Mouse (Mus musculus) yolk sac, embryonic 10.5 days (tissue): ENCODE measurements around the gene Grm1.

Experiments used
- DNase-seq: peaks from one replicate; pipeline ENCODE4 v3.0.0-alpha.2; 2017; ENCODE audit warnings: low spot score

Grm1 gene

DNA sequence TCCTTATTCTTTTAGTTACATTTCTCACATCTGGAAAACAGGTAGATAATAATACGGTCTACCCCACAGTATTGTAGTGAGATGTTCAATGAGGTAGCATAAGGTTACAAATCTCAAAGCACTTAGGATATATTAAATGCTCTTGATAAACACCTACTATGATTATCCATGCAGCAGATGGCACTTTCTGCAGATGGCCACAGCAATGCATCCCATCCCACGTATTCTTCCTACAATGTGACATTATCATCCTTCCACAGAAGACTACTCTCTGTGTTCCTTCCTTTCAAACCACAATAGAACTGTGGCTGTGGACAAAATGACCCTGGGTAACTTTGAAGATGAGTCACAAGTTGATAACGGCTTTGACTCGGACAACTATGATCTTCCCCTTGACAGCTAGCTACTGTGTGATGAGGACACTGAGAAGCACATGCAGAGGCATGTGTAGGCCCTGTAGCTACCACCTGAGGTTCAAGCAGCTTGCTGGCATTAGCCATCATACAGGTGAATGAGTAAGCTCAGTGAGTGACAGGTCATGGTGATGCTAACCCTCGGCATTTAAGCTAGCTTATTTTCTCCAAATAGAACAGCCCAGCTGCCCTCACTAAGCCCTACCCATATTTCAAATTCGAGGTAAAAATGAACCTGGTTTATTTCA is 117.5 kb downstream of the Grm1 start:
- DNase-seq: no peak

DNA sequence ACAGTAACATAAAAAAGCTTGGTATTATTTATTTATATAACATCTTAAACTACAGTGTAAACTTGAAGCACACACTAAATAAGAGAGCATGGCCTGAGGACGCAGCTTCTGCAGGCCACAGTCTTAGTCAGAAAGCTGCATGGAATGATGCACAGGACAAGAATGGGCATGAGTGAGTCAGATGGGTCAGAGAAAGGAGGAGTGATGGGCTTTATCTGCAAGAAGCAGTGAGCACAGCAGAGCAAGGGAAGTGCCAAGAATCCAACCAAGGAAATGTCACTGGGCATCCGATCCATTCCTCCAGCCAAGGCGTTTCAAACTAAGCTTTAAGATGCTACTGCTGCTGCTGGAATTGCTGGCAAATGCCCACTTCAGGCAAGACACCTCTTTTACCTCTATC is 131.6 kb downstream of the Grm1 start:
- no peak for DNase-seq

DNA sequence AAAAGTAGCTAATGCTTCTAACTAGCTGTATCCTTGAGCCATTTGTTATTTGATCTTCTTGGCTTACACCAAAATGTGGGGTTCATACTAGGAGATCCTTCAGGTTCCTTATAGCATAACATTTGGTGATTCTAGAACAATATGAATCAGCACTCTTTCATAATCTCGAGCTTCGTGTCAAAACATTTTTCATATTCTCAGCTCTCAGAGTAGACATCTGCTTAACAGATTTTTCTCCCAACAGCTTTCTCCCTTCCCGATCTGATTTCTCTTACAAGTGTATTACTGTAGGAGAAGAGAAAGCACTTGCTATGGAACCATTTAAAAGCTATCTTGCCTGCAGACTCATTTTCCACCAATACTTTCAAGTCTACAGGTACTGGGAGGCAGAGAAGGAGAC is 133.0 kb downstream of the Grm1 start:
- DNase-seq: no peak

GRCm38 (mm10) chr10:10947531-10947930 is 134.6 kb downstream of the Grm1 start:
- no peak for DNase-seq

DNA sequence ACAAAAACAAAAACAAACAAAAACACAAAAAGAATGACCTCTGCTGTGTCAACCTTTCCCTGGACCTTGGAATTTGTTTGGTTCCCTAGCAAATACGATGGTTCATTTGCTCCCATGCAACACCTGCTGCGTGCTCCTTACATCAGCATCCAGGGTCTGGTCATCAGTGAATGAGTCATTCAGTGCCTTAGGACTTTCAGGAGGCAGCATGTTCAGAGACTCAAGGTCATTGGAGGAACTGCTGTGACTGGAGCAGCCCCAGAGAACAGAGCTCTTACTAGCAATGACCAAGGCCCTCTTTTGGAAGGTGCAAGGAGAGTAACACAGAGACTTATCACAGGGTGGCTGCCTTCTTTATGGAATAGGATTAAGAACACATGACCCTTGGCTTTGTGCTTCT is 138.2 kb downstream of the Grm1 start:
- DNase-seq: no peak

DNA sequence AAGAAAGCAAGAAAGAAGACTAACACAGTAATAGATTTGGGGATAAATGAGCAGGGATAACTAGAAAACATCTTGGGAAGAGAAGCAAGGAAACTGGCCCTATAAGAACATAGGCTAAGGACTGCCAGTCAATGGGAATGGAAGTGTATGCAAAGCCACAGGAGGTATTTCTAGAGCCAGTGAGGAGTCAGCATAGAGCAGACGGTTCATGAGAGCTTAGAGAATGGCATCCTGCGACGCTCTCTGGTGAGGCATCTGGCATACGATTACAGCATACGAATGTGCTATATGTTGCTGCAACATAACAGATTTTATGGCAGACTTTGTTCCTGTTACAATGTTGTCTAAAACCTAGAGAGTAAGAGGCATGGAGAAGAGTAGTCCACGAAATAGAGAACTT is 139.9 kb downstream of the Grm1 start:
- no peak for DNase-seq

DNA sequence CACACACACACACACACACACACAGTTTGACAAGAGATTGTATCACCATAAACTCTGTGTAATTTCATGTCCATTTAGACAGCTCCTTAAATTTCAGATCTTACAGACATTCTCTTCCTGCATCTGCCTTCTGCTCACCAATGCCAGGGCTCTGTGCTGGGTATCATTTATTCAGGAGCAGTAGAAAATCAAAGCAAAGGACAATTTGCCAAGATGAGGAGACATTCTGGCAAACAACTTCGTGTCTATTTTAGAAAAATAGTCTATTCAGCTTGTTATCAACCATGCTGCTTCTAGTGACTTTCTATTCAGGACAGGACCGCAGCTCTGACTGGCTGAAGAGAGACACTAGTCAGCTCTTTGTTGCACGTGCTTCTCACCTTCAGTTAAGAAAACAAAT is 146.3 kb downstream of the Grm1 start:
- DNase-seq: no peak

DNA sequence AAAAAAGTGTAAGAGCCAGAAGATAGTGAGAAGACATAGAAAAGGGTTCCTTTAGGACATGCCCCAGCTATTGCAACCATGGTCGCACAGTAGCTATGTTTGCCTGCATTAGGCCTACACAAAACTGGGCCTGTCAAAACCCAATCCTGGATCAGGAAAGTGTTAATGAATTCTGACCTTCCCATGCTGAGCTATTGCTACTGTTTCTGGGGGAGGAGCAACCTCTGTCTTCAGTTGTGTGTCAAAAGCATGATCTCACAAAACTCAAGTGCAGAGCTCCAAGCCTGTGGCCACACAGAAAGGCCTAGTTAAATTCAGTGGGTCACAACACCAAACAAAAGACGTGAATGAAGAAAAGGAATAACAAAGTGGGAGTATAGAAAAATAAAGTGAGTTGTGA is 152.5 kb downstream of the Grm1 start:
- DNase-seq: no peak

DNA sequence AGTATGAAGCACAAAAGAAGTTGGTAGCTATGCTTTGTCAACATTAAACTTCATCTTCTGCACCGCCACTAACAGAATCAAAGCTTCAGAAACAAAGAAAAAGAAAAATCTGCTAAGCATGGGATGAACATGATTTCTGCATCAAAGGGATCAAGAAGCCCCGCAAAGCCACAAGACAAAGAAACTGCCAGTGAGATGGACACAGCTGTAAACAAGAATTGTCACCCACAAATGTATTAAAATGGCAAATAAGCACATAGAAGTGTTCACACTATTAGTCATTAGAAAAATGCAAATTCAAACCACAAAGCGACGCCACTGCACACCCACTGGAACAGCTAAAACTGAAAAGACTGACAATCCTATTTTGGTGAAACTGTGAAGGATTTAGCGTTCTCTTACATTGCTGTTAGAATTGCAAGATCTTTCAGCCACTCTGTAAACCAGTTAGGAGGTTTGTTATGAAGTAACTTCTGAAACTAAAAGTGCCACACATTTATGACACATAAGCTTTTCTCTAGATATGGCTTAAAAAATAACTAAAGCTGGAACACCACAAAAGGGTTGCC is 153.3 kb downstream of the Grm1 start:
- DNase-seq: no peak

- no peak for DNase-seq
Observed at GRCm38 (mm10) chr10:10917857-10918399, 164.2 kb downstream of the Grm1 start.

DNA sequence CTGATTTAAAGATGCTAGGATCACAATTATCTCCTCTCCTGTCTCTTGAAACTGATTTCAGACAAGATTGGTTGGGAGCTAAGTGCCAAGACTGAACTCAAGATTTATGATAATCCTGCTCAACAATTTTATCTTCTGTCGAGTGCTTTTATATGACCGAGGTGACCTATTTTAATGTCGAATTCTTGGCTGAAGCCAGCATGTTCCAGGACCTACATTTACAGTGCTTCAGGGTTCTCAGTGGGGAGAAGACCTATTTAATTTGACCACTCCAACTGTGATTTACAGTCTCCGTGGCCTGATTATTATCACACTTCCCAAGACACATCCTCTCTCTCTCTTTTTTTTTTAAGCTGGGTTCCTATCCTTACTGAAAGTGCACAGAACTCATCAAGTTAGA is 168.5 kb downstream of the Grm1 start:
- no peak for DNase-seq

GRCm38 (mm10) chr10:10890221-10890620 is 191.9 kb downstream of the Grm1 start:
- DNase-seq: no peak

- no peak for DNase-seq
Observed at GRCm38 (mm10) chr10:10888521-10888920, 193.6 kb downstream of the Grm1 start.

DNA sequence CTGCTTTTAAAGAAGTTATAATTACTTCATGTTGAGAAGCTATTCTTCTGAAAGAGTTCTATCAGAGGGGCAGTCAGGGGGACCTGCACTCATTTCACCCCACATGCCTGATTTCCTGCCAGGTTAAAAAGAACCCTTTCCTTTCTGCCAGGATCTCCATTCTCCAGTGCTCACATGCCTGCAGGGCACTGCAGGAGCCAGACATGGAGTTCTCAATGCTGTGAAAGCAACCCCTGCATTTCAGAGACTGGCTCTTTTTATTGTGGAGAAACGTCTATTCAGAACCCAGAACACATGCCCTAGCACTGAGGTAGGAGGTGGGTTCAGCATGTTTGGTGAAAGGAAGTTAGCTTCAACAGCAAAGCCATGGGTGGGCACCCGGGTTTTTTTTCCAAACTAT is 197.2 kb downstream of the Grm1 start:
- no peak for DNase-seq

- no peak for DNase-seq
Observed at GRCm38 (mm10) chr10:10872142-10872541, 210.0 kb downstream of the Grm1 start.

DNA sequence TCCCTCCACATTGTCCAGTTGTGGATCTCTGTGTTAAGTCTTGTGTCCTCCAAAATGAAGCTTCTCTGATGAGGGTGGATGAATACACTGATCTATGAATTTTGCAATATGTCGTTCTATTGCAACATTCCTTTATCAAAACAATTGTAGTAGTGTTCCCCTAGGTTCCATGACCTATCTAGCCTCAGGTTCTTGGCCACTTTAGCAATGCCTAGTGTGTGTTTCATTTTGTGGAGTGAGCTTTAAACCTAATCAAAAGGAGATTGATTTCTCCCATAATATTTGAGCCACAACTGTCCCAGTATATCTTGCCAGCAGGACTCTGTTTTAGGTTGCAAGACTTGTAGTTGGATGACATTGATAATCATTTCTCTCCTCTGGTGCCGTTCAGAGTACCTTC is 211.9 kb downstream of the Grm1 start:
- DNase-seq: no peak

DNA sequence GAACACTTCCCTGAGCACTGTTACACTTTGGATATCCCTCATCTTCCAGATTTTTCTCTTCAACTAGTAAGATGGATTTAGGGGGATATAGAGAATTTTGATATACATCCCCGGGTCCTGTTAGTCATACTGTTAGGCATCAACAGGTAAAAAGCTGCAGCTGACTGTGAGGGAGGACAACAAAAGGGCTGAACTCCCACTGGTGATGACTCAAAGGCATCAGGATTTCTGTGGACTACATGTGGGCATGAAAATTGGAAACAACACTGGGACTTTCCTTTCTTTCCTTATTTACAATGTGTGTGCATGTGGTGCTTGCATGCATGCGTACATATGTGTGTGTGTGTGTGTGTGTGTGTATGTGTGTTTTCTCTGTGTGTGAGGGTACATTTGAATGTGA is 215.9 kb downstream of the Grm1 start:
- no peak for DNase-seq

GRCm38 (mm10) chr10:10864759-10865158 is 217.4 kb downstream of the Grm1 start:
- no peak for DNase-seq

DNA sequence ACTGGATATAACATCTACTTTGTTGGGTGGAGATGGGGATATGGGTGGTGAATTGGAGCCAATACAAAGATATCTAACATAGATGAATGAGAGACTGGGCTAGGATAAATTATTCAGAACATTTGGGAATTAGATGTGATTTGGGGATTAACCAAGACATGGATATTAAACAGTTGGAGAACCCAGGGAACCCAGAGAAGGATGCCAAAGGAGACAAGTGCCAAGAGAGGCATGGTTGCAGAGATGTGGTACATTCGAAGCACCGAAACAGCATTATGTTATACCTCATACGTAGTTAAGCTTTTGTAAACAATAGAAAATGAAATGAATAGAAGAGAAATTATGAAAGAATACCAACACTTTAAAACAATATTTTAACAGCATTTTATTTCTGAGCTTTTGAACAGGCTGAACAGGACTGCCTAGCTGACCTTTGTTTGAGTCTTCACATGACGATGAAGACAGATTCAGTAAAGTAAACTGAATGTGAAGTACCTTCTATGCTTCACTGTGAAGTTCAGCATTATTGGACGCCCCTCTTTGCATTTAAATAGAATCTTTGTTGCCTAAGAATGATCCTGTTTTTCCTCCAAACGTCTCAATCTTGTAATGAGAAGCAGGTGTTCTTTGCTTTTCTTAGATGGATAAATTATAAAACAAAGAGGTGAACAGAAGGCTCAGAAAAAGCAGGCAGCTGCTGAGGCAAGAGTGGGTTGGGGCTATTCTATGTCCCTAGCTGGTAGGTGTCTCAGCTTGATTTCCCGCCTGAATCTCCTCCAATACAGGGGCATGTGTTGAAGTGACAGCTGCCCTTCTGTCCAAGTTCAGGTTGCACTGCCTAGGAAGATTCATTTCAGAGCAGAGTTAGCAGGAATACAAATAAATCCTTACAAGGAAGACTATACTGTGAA is 234.5 kb downstream of the Grm1 start:
- DNase-seq: no peak

DNA sequence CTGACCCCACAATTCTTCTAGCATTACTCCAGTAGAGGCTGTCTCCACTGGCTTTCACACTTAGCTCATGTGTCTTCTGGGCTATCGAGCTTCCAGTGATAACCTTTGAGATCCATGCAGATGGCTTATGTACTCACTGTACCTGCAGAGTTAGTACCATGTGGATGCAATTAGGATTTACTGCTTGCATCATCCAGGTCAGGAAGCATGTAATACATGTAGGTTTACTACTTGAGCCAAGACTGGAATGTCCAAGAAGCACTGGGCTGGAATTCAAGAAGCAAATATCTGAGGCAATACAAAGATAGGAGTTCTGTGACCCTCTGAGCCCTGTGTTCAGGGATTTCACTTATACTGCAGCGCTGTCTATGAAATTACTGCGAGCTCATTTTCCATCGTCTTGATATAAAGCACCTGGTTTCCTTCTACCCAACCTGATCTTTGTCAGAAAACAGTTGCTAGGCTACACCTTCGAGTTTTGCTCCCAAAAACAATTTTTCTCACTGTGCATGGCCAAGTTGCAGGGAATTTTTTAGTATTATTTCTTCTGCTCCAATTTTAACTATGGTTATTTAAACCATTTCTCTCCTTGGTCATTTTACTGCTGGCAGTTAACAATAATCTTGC is 237.0 kb downstream of the Grm1 start:
- DNase-seq: no peak

DNA sequence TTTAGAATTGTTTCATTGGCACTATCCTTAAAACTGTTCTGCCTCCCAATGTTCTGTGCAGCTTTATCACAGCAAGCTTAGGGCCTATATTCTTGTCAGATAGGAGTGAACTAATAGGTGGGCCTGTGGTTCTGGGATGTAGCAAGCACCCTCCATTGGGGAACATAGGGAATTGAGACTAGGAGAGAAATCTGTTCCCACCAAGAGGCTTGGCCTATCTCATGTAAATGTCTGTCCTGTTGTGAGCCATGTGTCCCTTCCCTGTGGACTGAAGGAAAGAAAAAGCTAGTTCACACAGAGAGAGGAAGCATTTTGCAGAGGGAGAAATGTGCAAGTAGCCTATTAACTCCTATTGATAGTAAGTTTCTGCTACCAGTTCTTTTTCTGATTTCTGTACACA is 246.8 kb downstream of the Grm1 start:
- no peak for DNase-seq

DNA sequence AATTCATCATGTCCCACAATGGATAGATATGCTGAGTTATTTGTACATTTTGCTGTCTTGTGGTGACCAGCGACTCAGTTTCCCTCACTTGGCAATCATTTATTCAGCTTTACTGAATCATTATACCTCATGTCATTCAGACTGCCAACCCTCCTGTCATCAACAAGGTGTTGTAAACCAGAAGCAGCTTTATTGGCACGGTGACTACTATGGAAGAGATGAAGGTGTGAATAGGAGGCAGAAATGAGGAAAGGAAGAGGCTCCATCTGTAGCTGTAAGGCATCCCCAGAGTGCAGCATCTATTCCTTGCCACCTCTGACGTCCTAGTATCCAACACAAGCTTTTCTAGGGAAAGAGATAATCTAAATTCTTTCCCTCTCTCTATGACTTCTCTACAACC is 247.3 kb downstream of the Grm1 start:
- no peak for DNase-seq

DNA sequence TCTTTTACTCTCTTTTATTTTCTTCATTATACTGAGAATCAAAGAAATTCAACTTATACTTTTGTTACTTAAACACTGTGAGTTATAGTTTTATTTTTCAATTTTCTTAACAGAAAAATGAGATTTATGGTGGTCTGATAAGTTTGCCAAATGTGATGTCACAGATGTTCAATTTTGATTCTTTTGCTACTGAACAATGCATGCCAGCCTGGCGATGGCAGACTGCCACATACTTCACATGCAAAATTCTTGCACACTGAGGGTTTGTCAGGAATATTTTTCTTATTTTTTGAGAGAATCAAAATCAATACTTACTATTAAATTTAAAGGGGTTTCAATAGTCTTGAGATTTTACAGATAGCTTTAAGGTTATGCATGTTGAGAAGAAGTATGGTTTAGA is 251.0 kb downstream of the Grm1 start:
- no peak for DNase-seq
